Mouse (Mus musculus) left cerebral cortex, adult 11 months (tissue): Measurements from ENCODE around the gene Prkn.

Source experiments
- DNase-seq: peaks from one replicate; pipeline ENCODE4 v3.0.0; 2022; ENCODE audit warnings: low spot score

Gene Prkn

DNA sequence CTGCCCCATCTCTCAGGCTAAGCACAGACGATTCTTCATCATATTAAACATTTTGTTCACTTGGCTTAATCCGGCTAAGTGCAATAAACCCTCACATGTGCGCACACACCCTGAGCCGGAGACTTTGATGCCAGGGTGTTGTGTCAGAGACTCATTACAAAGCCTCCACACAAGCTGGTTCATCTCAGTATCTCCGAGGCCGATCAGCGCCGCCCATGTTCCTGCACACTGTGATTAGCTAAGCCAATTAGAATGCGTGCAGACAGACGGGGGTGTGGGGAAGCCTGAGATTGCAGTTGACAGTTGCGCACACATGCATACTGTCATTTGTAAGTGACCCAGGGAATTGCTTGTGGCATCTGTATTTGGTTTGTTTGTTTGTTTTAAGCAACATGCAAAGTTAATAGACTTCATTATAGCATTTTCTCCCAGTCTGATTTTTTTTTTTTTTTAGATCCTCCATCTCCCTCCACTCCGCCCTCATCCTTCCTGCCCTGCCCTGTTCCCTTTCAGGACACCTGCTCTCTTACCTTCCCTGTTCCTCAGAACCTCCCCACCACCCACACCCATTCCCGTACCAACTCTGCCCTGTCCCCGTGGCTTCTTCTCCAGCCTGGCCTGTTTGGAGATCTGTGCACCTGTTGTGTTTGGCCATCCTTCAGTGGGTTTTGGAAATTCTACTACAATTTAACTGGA, 1202.5 kb downstream of the Prkn start:
- peak; percentile 65 for DNase-seq

- DNase-seq = no peak
Observed at GRCm38 (mm10) chr17:12044222-12044621, 1204.0 kb downstream of the Prkn start.

GRCm38 (mm10) chr17:12045861-12046273, 1205.7 kb downstream of the Prkn start:
- peak; percentile 33 for DNase-seq

DNA sequence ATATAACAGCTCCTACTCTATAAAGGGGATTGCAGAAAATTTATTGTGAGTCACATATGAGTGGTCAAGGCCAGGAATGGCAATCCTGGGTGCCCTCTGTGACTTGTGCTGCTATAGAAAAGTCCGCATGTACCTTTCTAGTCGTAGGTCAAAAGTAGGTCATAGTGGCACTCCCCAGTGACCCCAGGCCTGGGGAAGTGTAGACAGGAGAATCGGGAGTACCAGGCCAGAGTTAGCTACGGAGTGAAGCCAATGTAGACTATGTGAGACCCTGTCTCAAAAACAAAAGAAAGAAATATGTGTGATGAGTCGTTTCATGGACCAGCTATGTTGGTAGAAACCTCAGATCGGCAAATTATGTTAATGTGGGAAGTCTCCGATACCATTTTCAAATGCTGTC, 1206.8 kb downstream of the Prkn start:
- no peak for DNase-seq

DNA sequence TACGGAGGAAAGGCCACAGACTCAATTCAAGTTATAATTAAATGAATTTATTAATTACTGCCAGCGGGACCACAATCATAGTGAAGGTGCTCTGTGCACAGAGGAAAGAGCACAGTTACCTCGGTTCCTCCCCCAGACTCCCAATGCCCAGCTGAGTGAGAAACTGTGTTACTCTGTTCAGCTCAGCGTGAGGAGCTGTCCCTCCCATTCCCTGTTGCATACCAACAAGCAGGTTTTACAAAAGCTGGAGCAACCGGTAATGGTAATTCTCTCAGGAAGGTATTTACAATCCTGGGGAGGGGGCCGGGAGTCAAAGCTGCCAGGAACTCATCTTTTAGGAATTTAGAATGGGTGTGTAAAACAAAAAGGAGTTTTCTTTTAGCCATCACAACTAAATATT, 1207.3 kb downstream of the Prkn start:
- no peak for DNase-seq

- no peak for DNase-seq
Observed at GRCm38 (mm10) chr17:12048695-12049490, 1208.7 kb downstream of the Prkn start.

DNA sequence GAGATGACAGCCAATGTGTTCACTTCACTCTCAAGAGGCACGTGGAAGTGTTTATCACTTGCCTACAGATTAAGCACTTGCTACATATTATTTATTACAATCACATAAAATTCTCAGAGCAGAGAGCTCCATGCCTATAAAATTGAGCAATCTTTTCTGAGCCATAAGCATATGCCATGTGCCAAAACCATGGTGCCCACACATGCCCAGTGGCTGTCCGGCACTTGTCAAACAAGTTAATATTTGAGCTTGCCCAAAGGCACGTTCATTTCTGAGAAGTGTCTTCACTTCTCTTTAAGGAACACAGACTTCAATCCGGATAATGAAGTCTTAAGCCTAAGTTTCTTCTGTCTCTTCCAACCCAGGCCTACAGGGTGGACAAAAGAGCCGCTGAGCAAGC, 1210.1 kb downstream of the Prkn start:
- no peak for DNase-seq

GRCm38 (mm10) chr17:12051031-12051430, 1210.8 kb downstream of the Prkn start:
- no peak for DNase-seq

DNA sequence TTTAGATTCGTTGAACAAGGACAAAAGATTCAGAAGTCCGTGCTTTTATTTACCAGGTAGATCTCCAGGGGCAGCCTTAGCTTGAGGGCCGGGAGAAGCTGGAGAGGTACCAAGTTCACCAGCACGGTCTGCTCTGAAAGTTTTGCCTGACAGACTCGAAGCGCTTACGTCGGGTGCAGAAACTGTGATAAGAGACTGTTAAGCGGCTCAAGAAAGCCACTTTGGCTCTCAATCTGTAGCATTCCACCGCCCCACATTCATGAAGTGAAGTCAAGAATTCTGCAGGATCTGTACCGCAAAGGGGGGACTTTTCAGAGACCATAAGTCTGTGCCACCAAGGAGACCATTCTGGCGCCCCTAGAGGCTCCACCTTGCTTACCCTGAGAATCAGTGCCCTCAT, 1212.5 kb downstream of the Prkn start:
- DNase-seq = no peak

DNA sequence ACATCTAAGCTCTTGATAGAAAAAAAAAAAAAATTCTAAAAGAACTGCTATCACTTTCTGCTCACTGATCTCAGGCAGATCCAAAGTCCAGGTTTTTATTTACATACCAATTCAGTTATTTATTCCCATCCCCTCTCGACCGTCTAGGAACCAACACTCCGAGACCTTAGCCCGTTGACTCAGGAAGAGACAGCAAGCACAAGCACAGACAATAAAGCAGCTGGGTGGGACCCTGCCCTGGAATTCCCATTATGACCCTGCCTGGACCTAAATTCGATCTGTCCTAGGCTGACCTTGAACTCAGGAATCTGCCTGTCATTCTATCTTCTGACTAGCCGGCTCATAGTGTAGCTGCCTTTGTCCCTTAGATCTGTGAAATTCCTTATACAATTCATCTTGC, 1218.9 kb downstream of the Prkn start:
- DNase-seq = no peak

DNA sequence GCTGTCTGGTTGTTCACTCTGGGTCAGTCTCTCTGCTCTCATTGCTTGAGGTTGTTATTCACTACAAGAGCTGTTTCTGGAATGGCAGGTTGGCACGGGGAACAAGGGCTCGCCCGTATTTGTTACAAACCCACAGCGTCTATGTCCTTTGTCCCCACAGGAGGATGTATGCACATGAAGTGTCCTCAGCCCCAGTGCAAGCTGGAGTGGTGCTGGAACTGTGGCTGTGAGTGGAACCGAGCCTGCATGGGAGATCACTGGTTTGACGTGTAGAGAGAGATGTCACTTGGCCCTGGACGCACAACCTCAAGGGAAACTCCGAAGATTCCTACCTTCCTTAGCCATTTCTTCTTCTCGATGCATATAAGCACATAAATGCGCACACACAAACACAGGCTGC, 1221.2 kb downstream of the Prkn start:
- DNase-seq = no peak

- DNase-seq = no peak
Observed at GRCm38 (mm10) chr17:12062861-12063260, 1222.7 kb downstream of the Prkn start.

DNA sequence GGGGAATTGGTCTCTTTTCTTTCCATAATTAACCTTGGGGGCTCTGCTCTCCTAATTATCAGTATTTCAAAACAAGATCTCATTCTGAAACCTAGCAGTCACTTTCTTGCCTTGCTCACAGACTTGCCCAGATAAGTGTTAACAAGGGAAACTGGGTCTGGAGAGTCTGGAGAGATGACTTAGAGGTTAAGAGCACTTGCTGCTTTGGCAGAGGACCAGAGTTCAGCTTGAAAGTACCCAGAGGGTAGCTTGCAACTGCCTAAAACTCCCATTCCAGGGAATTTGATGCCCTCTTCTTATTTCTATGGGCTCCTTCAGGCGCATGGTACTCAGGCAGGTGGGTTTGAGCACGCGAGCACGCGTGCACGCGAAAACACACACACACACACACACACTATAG, 1223.3 kb downstream of the Prkn start:
- no peak for DNase-seq

DNA sequence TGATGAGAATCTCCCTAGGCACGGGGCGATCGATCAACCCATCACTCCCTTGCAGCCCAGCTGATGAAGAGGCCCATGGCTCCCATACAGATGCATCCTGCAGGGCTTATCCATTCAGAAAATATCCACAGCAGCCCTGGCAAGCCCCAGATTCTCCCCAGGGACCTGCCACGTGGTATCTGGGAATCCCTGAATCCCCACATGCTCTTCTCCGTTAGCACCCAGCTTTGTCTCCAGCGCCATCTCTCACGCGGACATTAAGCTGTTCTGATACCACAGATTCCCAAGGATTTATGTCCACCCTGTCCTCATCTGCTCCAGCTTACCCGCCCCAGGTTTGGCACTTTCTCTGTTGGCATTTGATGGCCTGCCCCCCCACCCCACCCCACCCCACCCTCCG, 1225.9 kb downstream of the Prkn start:
- no peak for DNase-seq

DNA sequence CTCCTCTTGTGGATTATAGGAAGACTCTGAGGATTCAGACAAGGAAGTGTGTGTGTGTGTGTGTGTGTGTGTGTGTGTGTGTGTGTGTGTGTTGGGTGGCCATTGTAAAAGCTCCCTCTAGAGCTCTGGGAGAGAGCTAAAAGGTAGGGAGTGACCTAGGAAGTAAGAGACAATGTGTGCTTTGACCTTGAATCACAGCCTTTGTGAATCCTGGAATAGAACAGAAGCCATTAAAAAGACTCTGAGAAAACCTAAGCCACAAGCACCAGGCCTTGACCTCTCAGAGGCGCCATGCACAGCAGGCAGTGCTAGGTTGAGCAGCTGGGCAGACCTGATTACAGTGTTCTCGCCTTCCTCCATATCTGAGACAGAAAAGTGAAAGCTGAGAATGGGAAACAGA, 1236.6 kb downstream of the Prkn start:
- no peak for DNase-seq

DNA sequence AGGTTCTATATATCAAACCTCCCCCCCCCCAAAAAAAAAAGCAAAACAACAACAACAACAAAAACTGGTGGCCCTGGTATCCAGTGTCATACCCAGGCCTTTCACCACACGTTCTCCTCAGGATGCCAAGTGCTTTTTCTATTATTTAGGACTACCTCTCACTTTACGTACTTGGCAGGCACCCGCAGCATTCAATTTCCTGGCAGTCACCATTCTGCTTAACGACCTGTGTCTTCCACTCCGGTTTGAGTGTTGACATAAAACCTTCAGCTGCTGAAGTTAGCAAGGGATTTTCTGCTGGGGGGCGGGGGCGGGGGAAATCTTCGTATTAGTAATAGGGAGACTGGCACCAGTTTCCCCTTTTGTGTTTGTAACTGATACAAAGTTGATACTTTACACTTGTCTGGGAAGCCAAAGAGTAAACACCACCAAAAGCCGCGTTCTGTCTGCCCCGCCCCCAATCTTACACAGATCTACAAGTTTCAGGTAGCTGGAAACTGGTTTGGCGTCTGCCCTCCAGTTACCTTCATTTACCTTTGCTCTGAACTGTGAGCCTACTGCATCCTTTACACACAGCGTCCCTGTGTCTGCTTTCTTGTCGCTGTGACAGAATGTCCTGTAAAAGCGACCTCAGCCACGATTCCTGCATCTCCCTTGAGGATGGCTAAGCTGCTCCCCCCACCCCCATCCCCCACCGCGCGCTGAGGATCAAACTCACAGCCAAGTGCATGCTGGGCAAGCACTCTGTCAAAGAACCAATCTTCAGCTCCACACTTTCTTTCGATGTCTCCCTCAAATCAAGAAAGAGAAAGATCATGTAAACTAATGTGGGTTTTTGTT, 1240.7 kb downstream of the Prkn start:
- DNase-seq = no peak

DNA sequence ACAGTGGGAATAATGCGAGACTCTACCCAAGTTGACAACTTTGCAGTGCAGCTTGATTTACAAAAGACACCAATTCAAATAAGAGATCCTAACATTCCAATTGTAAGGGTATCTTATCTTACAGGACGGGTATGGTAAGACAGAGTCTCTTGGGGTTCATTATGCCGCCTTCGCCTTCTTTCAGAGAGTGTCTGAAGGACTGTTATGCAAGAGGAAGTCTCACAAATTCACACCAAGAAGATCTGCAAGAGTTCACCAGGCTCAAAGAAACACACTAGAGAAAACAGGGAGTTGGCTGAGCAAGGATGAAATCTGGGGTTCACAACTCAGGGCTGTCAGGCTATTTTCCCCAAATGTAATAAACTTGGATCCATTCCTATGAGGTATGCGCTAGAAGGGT, 1242.0 kb downstream of the Prkn start:
- DNase-seq = peak; percentile 38

GRCm38 (mm10) chr17:12090261-12090927, 1250.2 kb downstream of the Prkn start:
- DNase-seq = no peak

GRCm38 (mm10) chr17:12092901-12093564, 1252.8 kb downstream of the Prkn start:
- no peak for DNase-seq

GRCm38 (mm10) chr17:12094016-12094415, 1253.8 kb downstream of the Prkn start:
- DNase-seq = no peak

DNA sequence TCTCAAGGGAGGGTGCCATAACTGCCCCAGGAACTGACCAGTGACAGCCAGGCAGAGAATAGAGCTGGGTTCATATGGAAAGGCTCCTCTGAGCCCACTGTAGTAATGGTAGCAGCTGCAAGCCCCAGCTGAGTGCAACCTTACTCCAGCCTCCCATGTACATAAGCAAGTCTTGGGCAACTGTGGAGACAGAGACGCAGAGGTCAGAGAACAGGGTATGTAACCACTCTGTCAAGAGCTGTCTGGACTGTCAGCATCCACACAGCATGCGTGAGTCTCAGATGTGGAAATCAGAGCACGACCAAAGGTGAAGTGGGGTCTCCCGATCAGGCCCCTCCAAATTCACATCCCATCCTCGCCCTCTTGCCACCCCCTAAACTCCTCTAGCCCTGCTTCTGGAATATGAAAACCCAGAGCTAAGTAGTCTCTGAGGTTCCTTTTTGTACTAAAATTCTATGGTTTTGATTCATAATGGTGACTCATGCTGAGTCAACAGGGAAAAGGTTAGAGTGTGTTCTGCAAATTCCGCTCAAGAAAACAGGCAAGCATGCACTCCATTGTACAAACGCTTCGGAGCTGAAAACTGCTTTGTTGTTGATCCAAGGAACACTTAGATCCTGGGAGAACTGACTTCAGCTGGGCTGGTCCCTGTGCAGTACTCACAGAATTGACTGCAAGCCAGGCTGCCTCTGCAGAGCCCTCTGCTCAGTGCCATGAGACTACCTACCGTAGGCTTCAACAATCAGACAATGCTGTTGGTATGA, 1254.8 kb downstream of the Prkn start:
- no peak for DNase-seq
